Mouse (Mus musculus): ENCODE data around the gene Slc1a5. TPM values are rescaled to one million over a fixed set of nuclear protein-coding genes. Genes with fewer than 3 reads are reported as not detected.
A peak's percentile ranks its signal among the peaks of the same experiment; 100 is the strongest.

The Slc1a5 gene
- polyA plus RNA-seq, 2 experiments from 2014 or later: 143 to 179 TPM

- no peak for ATAC-seq
Measured at GRCm38 (mm10) chr7:16821091-16821490, 40.0 kb downstream of the Slc1a5 start.

- no peak for ATAC-seq
Measured at GRCm38 (mm10) chr7:16821669-16822101, 40.5 kb downstream of the Slc1a5 start.

DNA sequence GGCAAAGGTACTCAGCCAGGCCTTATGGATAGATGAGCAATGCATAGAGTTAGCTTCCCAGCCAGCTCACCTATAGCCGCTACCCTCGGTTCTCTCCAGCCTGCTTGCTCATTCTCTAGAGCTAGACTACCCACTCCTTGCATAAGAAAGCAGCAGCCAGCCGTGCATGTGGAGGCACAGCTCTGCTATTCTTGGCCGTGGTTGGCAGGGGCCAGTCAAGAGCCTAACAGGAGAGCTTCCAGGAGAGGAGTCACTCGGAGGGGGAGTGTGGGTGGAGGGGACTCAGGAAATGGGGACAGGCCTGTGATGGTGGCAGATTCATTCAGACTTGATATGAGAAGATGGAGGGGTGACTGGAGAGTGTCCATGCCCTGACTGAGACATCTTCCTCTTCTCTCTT is 42.6 kb downstream of the Slc1a5 start:
- no peak for ATAC-seq

DNA sequence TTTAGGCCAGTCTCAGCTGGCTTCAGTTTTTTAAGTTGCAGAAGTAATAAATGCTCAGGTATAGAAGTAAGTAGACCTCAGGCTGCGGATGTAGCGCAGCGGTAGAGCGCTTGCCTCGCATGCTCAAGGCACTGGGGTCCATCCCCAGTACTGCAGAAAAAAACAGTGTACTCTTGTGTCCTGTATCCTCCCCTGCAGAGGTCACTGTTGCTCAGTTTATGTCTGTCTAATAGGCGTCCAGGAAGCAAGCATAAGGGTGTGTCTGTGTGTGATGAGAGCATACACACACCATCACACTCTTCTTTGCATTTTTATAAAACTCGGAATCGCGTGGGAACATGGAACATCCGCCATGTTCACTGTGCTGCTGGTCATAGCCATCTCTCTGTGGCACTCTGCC is 44.6 kb downstream of the Slc1a5 start:
- peak; percentile 89 for ATAC-seq

DNA sequence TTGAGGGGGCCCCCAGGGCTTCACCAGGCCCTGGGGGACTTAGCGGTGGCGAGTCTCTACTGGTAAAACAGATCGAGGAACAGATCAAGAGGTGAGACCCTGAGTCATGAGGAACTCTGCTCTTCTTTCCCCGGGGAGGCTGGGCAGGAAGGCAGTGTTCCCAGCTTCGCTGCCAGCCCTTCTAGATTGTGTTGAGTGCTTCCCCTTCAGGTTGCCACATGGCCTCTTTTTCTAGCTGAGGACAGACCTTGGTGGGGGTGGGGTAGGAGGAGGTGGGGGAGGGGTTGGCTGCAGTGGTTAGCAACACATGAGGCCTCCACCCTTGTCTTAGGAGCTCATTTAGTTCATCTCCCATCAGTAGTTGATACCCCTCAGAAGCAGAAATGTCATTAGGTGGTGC is 45.4 kb downstream of the Slc1a5 start:
- no peak for ATAC-seq

DNA sequence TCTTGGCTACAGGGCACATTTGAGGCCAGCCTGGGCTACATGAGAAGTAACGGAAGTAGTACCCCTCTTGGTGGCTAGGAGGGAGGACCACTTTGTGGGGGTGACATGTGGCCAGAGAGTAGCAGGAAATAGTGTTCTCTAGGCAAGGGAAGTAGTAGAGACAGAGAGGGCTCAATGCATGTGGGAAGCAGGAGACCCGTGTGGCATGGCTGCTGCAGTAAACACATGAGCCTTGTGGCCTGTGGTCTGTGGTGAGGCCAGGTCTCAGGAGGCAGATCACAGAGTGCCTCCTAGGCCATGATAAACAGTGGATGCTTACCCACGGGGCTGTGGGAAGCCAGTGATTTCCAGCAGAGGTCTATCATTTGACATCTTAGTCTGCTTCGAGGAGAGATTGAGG is 46.1 kb downstream of the Slc1a5 start:
- ATAC-seq: peak; percentile 50

DNA sequence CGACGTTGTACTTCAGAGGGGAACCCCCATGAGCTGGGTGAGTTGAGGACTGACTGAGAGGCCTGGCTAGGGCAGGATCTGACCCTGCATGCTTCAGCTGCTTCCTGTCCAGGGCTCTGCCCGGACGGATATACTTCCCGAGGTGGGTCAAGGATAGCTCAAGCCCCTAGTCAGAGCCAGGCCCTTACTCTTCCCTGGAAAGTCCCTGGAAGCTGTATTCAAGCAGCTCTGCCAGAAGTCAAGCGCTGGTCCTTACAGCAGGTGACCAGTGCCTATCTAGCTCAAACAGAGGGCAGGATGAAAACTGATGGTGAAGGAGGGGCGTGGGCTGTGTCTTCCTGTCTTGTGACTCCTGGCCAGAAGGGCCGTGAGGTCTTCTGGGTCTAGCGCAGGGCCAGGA is 49.3 kb downstream of the Slc1a5 start:
- no peak for ATAC-seq

DNA sequence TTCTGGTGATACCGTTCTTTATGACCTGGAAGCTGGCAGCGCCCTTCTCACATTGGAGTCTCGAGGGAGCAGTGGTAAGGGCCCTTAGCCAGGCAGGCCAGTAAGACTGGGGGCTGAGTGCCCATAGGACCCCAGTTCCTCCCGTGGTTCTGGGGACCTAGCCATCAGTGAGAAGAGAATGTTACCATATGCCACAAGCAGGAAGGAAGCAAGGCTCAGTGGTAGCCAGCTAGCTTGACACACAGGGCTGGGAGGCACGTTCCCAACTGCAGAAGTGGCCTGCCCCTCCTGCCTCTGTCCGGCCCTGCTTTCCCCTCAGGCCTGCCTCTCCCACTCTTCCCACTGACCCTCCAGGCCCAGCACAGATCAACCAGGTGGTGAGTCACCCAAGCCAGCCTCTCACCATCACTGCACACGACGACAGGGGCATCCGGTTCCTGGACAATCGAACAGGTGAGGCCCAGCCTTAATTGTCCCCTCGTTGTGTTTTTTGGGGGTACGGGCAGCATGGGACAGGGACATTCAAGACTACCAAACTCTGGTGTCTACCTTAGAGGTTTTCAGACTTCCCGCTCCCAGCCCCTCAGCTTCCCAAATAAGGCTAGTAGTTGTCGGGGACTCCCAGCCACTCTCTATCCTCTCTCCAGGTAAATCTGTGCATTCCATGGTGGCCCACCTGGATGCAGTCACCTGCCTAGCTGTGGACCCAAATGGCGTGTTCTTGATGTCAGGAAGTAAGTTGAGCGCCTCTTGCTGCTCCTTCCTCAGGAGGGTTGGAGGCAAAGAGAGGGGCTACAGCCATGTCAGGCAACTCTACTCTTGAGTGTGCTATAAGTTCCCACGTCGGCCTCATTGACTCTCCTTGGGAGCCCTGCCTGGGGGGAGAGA is 57.0 kb downstream of the Slc1a5 start:
- no peak for ATAC-seq

DNA sequence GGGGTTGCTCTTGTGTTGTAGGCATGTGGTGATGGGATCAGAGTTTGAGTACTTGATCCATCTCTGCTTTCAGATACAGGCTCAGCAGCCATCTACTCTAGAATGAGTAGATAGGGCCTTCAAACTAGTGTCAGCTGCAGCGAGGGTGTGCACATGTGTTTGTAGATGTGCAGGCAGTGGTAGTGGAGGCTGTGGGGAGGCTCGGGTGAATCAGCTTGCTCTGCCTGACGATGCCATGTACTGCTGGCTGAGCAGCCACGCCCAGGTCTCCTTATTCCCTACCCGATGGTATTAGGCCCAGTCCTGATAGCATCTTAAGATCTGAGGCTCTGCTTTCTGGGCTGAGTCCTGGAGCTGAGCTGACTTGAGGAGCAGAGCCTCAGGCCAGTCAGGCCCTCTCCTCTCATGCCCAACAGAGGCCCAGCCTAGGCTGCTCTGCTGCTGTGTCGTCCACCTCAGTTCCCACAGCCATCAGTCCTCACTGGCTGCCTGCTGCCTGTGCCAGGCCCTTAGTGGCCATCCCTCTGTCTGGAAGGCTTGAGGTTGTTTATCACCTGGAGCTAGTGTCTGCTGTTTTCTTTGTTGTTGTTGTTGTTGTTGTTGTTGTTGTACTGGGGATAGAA is 57.8 kb downstream of the Slc1a5 start:
- no peak for ATAC-seq

DNA sequence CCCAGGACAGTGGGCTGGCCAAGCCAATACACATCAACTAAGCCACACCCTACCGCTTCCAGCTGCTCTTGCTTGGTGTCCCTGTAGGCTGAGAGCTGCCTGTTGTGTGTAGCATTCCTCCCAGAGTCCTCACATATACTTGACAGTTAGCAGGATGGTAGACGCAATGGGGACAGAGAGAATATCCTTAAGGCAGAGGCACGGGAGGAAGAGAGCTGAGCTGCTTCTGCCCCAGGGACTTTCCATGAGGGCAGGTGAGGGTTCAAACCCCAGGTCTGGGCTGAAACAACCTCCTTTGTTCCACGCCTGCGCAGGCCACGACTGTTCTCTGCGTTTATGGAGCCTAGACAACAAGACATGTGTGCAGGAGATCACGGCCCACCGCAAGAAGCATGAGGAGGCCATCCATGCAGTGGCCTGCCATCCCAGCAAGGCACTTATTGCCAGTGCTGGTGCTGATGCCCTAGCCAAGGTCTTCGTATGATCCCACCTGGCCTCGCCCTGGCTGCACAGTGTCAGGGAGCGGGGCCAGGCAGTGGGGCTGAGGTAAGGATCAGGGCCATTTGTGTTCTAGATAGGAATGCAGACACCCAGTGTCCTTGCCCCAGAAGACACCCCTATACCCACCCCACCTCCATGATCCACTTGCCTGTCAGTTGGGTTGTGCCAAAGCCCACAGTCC is 58.4 kb downstream of the Slc1a5 start:
- no peak for ATAC-seq

- no peak for ATAC-seq
Measured at GRCm38 (mm10) chr7:16840109-16840491, 59.0 kb downstream of the Slc1a5 start.

- peak; percentile 2 for ATAC-seq
Measured at GRCm38 (mm10) chr7:16841078-16841477, 59.9 kb downstream of the Slc1a5 start.

DNA sequence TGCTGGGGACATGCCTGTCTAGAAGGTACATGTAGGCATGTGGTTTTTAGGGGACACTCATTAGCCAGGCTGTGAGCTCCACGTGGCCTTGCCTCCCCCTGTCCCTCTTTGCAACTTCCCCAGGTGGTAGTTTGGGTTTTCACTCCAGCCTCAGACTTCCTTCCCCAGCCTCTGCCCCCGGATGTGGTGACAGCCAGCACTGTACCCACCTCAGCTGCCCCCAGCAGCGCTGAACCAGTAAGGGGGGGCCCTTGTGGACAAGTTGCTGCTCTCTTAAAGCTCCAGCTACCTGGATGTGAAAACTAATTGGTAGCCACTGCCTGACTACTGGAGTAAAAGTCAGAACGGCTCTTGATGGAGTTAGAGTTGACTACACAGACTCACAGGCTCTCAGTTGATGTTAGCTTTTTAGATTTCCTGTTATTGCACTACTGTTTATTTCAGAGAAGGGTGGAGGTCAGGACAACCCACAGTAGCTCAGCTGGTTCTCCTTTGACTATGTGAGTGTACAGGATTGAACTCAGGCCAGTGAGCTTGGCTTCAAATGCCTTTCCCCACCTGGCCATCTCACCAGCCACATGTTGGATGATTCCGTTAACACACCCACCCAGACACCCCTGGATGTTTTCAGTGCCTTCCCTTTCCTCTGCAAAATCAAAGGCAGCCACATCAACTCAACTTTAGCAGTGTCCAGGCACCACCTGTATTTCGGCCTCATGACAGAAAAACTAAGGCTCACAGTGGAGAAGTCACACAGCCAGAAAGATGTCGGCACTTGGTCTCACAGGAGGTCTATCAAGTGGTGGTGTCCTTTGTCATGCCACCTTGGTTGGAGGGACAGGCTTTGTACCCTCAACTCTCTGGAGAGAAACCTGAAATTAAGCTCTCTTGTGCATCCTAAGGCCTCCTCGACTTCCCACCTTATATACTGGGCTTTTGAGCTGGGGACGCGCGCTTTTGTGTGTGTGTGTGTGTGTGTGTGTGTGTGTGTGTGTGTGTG is 60.7 kb downstream of the Slc1a5 start:
- peak; percentile 62 for ATAC-seq

- ATAC-seq: peak; percentile 33
Measured at GRCm38 (mm10) chr7:16842645-16843063, 61.5 kb downstream of the Slc1a5 start, which contains the start of gene Prkd2. Gene Prkd2 (plus strand): TSS chr7:16842902.

DNA sequence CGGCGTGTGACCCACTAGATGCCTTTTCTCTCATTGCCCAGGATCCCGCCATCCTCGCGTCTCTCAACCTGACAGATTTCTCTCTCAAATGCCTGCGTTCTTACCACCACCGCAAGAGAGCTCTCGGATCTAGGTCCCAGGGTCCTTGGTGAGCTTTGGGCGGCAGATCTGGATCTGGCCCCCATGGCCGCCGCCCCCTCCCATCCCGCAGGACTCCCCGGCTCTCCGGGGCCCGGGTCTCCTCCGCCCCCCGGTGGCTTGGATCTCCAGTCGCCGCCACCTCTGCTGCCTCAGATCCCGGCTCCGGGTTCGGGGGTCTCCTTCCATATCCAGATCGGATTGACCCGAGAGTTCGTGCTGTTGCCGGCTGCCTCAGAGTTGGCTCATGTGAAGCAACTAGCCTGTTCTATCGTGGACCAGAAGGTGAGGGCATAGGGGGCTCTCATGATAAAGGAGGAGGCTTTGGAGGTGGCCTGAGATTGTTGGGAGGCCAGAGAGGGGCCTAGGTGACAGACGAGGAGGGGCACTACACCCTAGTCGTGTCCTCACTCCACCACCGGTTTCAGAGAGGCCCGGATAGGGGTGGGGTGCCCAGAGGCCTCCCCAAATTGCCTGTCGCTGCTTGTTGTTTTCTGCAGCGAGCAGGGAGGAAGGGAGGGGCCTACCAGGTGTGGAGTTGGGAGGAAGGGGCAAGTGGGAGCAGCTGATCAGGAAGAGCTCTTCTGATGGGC is 62.5 kb downstream of the Slc1a5 start:
- ATAC-seq: no peak

DNA sequence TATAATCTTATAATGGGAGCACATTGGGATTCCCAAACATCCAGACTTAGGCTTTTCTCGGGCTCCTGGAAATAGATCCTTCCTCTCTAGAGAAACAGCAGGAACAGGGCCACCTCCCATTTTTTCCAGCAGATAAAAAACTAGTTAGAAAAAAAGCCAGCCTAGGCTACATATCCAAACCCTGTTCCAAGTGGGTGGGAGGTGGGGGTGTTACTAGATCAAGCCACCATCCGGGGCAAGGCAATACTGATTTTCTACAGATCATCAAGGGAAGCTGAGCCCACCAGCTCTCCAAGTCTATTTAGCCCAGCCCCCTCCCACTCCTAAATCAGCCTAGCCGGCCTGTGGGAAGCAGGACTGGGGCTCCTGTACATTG is 63.5 kb downstream of the Slc1a5 start:
- no peak for ATAC-seq

DNA sequence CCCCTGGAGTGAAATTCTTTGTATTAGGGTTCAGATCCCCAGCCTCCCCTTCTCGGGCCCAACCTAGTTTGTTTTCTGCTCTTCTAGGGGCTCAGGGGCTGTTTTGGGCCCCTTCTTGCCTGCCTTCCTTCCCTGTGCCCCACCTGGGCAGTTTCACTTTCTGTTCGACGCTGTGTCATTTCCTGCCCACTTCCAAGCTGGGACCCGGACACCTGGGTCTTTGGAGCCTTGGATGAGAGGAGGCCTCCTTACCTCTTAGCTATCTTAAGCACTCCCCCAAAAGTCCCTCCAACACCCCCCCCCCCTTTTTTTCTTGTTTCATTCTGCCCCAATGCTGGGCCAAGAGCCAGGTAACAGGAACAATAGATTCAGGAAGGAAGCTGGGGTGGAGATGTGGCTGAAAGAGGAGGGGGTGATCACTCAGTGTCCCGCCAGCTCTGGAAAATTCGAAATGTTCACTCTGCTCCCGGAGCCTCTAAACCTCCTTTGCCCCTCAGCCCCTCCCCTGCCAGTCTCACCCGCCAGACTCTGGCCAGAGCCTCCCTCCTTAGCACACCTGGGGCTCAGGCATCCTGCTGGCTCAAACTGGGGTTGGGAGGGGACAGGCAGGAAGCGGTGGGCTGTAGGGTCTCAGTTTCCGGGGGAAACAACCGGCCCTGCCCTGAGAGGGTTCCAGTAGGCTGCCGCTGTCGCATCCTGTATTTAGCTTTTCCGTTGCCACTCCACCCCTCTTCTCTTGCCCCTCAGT is 64.1 kb downstream of the Slc1a5 start:
- peak; percentile 31 for ATAC-seq

GRCm38 (mm10) chr7:16845820-16846167 is 64.7 kb downstream of the Slc1a5 start:
- no peak for ATAC-seq

GRCm38 (mm10) chr7:16846775-16847174 is 65.6 kb downstream of the Slc1a5 start:
- no peak for ATAC-seq

DNA sequence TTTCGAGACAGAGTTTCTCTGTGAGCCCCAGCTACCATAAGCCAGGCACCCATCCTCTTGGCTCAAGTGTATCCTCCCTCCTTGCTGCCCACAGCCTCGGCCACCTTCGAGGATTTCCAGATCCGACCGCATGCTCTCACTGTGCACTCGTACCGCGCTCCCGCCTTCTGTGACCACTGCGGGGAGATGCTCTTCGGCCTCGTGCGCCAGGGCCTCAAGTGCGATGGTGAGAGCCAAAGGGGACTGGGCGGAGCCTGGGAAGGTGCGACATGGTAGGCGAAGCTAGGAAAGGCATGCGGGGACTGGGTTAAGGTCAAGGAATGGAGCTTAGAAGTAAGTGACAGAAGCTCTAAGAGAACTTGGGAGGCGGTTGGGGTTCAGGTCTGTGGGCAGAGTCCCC is 66.4 kb downstream of the Slc1a5 start:
- ATAC-seq: no peak

Measured in activated CD4-positive, CD25-positive, alpha-beta regulatory T cell, adult 4 months (primary cell).